Mouse (Mus musculus) heart, adult 2 months (tissue): ENCODE measurements around the gene Rbm15.

Experiments used
- CTCF ChIP-seq: fragments of 200-600 bp; IDR thresholded peaks from 2 replicates; pipeline ENCODE4 v1.8.1; 2022; ENCODE audit warnings: antibody characterized with exemption, mild to moderate bottlenecking, moderate library complexity
- POLR2A ChIP-seq: fragments of 200-500 bp; IDR thresholded peaks from 2 replicates; pipeline ENCODE4 v1.6.1; 2011; ENCODE audit warnings: mild to moderate bottlenecking, low read depth, low read length, control low read depth; ENCODE audit not compliant: insufficient read depth

- TF ChIP-seq CTCF (no peak), POLR2A (no peak)
Observed at GRCm38 (mm10) chr3:107351706-107352105, 18.2 kb upstream of the Rbm15 start.
